Mouse (Mus musculus) liver, embryonic 14.5 days (tissue): ENCODE results near the gene Hsdl2.

Experiments
- CTCF ChIP-seq: IDR thresholded peaks from 2 replicates; pipeline ENCODE4 v1.5.1; 2016; ENCODE audit warnings: antibody characterized with exemption, low read depth, control low read depth
- EP300 ChIP-seq: IDR thresholded peaks from 2 replicates; pipeline ENCODE4 v1.6.1; 2016; ENCODE audit warnings: antibody characterized with exemption, low read depth

GRCm38 (mm10) chr4:59625998-59626910 is 44.9 kb downstream of the Hsdl2 start, which contains the start of gene E130308A19Rik:
- no peak for TF ChIP-seq CTCF
- no peak for TF ChIP-seq EP300
